Mouse (Mus musculus) left cerebral cortex, adult 6 months (tissue): ENCODE measurements around the gene Slc7a14. TPM values are rescaled to one million over a fixed set of nuclear protein-coding genes. Genes with fewer than 3 reads are reported as not detected.

Experiments
- long read RNA-seq, 2 experiments: library from polyadenylated mRNA; unstranded; transcript quantifications; one replicate each; pipeline ENCODE4 v2.0.0; 2019 to 2020
- polyA plus RNA-seq: library from polyadenylated mRNA; unstranded; fragments of <200 nt; fragmentation: Nextera tagmentation; gene quantifications from 2 replicates; pipeline ENCODE4 v1.2.3, GENCODE M21; 2021

Slc7a14 gene
- 12.4 and 14.4 TPM in 2 replicates for polyA plus RNA-seq
- long read RNA-seq, experiment 1, full-length matches to known transcripts = 14 of 42 reads
- long read RNA-seq, experiment 1, partial matches to known transcripts = 5 of 42 reads
- long read RNA-seq, experiment 1, other reads (novel, unspliced or antisense) = 23 of 42 reads
- long read RNA-seq, experiment 2, full-length matches to known transcripts = 5 of 28 reads
- long read RNA-seq, experiment 2, partial matches to known transcripts = 6 of 28 reads
- long read RNA-seq, experiment 2, other reads (novel, unspliced or antisense) = 17 of 28 reads

DNA sequence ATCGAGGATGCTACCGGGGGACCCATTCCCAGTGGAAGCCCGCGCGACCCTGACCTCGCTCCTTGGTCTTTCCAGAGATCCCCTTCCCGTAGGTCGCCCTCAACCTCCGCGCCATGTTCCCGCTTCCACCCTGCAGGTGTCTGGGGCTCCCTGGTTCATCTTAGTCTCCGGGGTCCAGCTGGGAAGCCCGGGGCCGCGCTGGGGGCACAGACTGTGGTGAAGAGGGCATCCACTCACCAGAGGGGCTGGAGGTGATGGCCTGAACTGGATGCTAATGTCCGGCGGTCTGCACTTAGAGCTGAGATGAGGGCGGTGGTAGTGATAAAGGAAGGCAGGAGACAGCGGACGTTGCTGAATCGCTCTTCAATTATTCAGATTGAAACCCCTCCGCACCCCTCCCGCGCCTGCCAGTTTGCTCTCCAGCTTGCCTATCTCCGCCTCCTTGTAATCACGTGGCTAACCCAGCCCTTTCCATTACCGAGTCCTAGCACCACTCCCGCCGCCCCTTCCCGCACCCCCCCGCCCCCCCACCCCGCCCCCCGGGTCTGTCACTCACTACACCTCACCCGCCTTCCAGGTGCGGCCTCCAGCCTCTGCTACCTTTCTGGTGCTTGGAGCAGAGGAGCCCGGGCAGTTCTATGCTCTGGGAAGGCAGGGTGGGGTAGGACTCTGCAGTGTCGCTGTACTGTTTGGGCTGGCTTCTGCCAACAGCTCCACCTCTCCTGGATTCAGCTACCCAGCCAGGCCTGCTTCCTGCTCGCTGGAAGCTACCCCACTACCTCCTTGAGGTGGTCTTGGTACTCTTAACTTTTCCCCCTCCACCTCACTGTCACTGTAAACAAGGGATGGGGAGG is at the start of gene Slc7a14:
TSS of gene Slc7a14 (minus strand) at position 445 of the 854 bp plus-strand sequence.

Other genes starting within 250 kb of the Slc7a14 start
- 22.8 and 28.0 TPM in 2 replicates for gene Skil, start 215.3 kb downstream of the Slc7a14 start, polyA plus RNA-seq
- gene Cldn11, start 160.5 kb downstream of the Slc7a14 start, polyA plus RNA-seq = 142 and 153 TPM in 2 replicates